Mouse (Mus musculus): ENCODE data around the gene Gm37240. TPM values are rescaled to one million over a fixed set of nuclear protein-coding genes. Genes with fewer than 3 reads are reported as not detected.
"Not testable (repeated sequence)": the region's sequence is repeated elsewhere in the genome, so short reads cannot be mapped to it uniquely, and the experiment has no call there.

The Gm37240 gene
- polyA plus RNA-seq, 1 experiment: not detected

GRCm38 (mm10) chr3:84654900-84655784 lies 1232.2 kb downstream of the Gm37240 start:
- Histone ChIP-seq H3K4me3 (ENCODE audit: insufficient read depth, low read depth, low read length) (no peak overlapping the region), H3K4me1 (ENCODE audit: control insufficient read depth, insufficient read depth, low read length) (peaks cover 11% of the 10 kb centered on the region), H3K27ac (ENCODE audit: insufficient read depth, low read depth, low read length) (no peak overlapping the region)
- TF ChIP-seq CTCF (IDR thresholded peaks at IDR 0.05; ENCODE audit: insufficient read depth, low read depth, low read length) (no peak), POLR2A (IDR thresholded peaks at IDR 0.05; ENCODE audit: insufficient read depth, low read depth, low read length) (no peak)
- 24% methylated on average over 16 of the region's 16 CpGs for WGBS

- Histone ChIP-seq H3K27ac (ENCODE audit: insufficient read depth, low read depth, low read length) (no peak overlapping the region), H3K4me1 (ENCODE audit: control insufficient read depth, insufficient read depth, low read length) (peaks cover 10% of the 10 kb centered on the region), H3K4me3 (ENCODE audit: insufficient read depth, low read depth, low read length) (no peak overlapping the region)
- TF ChIP-seq POLR2A (IDR thresholded peaks at IDR 0.05; ENCODE audit: insufficient read depth, low read depth, low read length) (no peak), CTCF (IDR thresholded peaks at IDR 0.05; ENCODE audit: insufficient read depth, low read depth, low read length) (no peak)
- WGBS: 40% methylated on average over 12 of the region's 12 CpGs
These were observed 1233.0 kb downstream of the Gm37240 start for GRCm38 (mm10) chr3:84654246-84654826.

- 31% methylated on average over 14 of the region's 14 CpGs for WGBS
- peaks cover 10% of the 10 kb centered on the region for H3K4me1 ChIP-seq (ENCODE audit: control insufficient read depth, insufficient read depth, low read length)
These were observed 1233.6 kb downstream of the Gm37240 start for GRCm38 (mm10) chr3:84653557-84654245.

GRCm38 (mm10) chr3:84652643-84653556 lies 1234.4 kb downstream of the Gm37240 start:
- WGBS: 81% methylated on average over 12 of the region's 12 CpGs
- no peak for TF ChIP-seq POLR2A (IDR thresholded peaks at IDR 0.05; ENCODE audit: insufficient read depth, low read depth, low read length)
- no peak for TF ChIP-seq CTCF (IDR thresholded peaks at IDR 0.05; ENCODE audit: insufficient read depth, low read depth, low read length)
- peaks cover 10% of the 10 kb centered on the region for H3K4me1 ChIP-seq (ENCODE audit: control insufficient read depth, insufficient read depth, low read length)
- H3K27ac ChIP-seq (ENCODE audit: insufficient read depth, low read depth, low read length): no peak overlapping the region
- no peak overlapping the region for H3K4me3 ChIP-seq (ENCODE audit: insufficient read depth, low read depth, low read length)

More at GRCm38 (mm10) chr3:84653557-84654245, 1233.6 kb downstream of the Gm37240 start:
- no peak overlapping the region for H3K4me3 ChIP-seq (ENCODE audit: insufficient read depth, low read depth, low read length)
- TF ChIP-seq POLR2A (IDR thresholded peaks at IDR 0.05; ENCODE audit: insufficient read depth, low read depth, low read length) (no peak), CTCF (IDR thresholded peaks at IDR 0.05; ENCODE audit: insufficient read depth, low read depth, low read length) (no peak)
- H3K27ac ChIP-seq (ENCODE audit: insufficient read depth, low read depth, low read length): no peak overlapping the region

- TF ChIP-seq POLR2A (IDR thresholded peaks at IDR 0.05; ENCODE audit: insufficient read depth, low read depth, low read length) (no peak), CTCF (IDR thresholded peaks at IDR 0.05; ENCODE audit: insufficient read depth, low read depth, low read length) (no peak)
- no peak overlapping the region for H3K27ac ChIP-seq (ENCODE audit: insufficient read depth, low read depth, low read length)
- H3K4me1 ChIP-seq (ENCODE audit: control insufficient read depth, insufficient read depth, low read length): peaks cover 8% of the 10 kb centered on the region
- 93% methylated on average over 12 of the region's 12 CpGs for WGBS
- no peak overlapping the region for H3K4me3 ChIP-seq (ENCODE audit: insufficient read depth, low read depth, low read length)
These were observed 1237.6 kb downstream of the Gm37240 start for GRCm38 (mm10) chr3:84649578-84650327.

- not testable (repeated sequence) for H3K27ac ChIP-seq (ENCODE audit: insufficient read depth, low read depth, low read length); H3K4me1 ChIP-seq (ENCODE audit: control insufficient read depth, insufficient read depth, low read length); H3K4me3 ChIP-seq (ENCODE audit: insufficient read depth, low read depth, low read length)
- 86% methylated on average over 4 of the region's 4 CpGs for WGBS
These were observed 1239.2 kb downstream of the Gm37240 start for GRCm38 (mm10) chr3:84648069-84648468.

- TF ChIP-seq POLR2A (IDR thresholded peaks at IDR 0.05; ENCODE audit: insufficient read depth, low read depth, low read length) (no peak), CTCF (IDR thresholded peaks at IDR 0.05; ENCODE audit: insufficient read depth, low read depth, low read length) (no peak)
- Histone ChIP-seq H3K4me1 (ENCODE audit: control insufficient read depth, insufficient read depth, low read length) (no peaks in the 10 kb centered on the region), H3K4me3 (ENCODE audit: insufficient read depth, low read depth, low read length) (no peak overlapping the region), H3K27ac (ENCODE audit: insufficient read depth, low read depth, low read length) (no peak overlapping the region)
- WGBS: 42% methylated on average over 4 of the region's 4 CpGs
These were observed 1239.7 kb downstream of the Gm37240 start for GRCm38 (mm10) chr3:84647616-84648015.

GRCm38 (mm10) chr3:84646331-84646845 lies 1240.9 kb downstream of the Gm37240 start:
- no peaks in the 10 kb centered on the region for H3K4me1 ChIP-seq (ENCODE audit: control insufficient read depth, insufficient read depth, low read length)
- TF ChIP-seq CTCF (IDR thresholded peaks at IDR 0.05; ENCODE audit: insufficient read depth, low read depth, low read length) (no peak), POLR2A (IDR thresholded peaks at IDR 0.05; ENCODE audit: insufficient read depth, low read depth, low read length) (no peak)
- H3K4me3 ChIP-seq (ENCODE audit: insufficient read depth, low read depth, low read length): no peak overlapping the region
- WGBS: 81% methylated on average over 8 of the region's 8 CpGs
- H3K27ac ChIP-seq (ENCODE audit: insufficient read depth, low read depth, low read length): no peak overlapping the region

Measured in olfactory bulb, adult 2 months (tissue).